Mouse (Mus musculus) right cerebral cortex, postnatal 14 days (tissue): ENCODE results near the gene Cacnb2.

Experiments used
- DNase-seq: peaks from one replicate; pipeline ENCODE4 v3.0.0; 2022

The Cacnb2 gene

DNA sequence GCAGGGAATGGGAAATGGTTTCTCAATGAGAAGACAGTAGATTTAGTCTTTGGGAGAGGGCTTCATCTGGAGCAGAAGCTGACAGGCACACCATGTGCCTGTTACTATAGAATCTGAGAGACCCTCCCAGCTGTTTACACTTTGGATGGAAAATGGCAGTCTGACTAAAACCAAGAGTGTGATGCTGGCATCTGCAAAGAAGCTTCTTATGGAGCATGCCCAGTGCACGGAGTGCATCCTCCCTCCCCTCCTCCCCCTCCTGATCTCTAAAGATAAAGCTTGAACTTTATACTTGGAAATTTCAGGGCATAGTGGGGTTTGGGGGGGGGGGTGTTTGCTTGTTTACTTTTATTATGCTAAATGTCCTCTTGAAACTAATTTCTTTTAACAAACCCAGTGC lies 270.2 kb downstream of the Cacnb2 start:
- no peak for DNase-seq

DNA sequence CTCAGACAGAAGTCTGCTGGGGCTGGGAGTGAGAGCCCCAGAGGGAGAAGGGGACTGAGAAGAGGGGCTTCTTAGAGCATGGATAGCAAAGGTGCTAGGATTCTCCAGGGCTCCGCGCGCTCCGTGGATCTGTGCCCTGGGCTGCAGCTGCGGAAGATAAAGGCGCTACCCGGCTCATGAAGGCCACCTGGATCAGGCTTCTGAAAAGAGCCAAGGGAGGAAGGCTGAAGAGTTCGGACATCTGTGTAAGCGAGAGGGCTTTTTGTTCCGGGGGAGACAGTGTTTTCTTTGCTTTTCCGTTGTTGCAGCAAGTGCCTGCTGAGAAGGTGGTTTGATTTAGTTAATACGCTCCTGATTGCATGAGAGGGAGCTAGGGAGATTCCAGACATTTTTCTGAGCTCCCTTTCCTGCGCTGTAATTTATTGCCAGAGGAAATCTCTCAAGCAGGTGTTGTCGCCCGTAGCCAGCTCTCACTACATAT lies 270.9 kb downstream of the Cacnb2 start:
- peak; percentile 8 for DNase-seq

DNA sequence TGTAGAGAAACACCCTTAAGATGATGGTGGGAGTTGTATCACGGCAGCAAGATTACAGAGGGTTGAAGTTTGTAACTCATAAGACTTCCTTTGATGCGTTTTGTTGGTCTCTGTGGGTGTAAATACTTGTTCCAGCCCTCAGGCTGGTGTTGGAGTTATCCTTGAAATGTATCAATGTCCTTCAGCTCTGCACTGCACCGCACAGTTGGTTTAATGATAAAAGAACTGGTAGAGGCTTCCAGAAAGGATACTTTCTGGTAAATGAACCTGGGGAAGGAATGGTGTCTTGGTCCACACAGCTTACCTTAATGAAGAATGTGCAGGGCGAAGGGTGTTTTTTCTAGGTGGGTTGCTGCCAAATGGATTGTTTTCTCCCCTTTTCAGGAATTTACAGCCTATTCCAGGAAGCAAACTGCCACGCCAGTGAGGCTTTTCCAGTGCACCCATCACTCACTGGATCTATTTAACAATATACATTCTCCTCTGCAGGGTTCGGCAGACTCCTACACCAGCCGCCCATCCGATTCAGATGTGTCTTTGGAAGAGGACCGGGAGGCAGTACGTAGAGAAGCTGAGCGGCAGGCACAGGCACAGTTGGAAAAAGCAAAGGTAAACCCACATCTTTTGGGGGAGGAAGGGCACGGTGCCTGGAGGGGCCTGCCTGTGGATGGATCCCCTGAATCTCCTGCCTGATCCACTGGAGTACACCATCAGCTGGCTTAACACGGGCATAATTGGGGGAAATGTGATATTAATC lies 271.6 kb downstream of the Cacnb2 start:
- DNase-seq, result peak; percentile 12

DNA sequence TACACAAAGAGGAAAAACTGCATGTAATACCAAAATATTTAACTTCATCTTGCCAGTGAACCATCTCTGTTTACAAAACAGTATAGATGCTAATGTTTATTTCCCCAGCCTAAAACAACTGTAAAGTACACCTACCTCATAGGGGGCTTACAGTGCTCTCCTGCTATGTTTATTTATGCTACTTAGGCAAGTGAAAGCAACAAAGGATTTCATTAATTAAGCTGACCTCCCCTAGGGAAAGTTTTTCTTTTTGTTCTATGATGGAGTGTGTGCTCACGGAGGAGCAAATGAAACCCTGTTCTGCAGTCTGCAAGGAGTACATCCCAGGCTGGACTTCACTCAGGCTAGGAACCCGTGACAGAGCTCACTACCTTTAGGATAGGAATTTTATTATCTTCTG lies 272.2 kb downstream of the Cacnb2 start:
- no peak for DNase-seq

DNA sequence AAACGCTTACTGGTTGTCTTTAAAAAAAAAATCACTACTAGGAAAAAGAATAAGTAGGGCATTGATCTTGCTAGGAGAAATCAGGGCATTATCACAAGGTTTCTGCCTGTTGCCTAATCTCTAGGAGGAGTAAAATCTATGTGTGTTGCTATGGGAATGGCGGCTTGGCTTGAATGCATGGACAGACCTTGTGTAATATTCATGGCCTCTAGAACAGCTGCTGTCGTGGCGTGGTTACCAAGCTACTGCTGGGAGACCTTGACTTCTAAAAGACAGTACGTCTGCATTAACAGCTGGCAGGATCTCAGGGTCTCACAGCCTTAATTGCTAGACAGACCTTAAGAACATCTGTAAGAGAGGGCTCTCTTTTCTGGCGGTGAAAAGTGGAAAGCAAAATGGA lies 272.7 kb downstream of the Cacnb2 start:
- no peak for DNase-seq

DNA sequence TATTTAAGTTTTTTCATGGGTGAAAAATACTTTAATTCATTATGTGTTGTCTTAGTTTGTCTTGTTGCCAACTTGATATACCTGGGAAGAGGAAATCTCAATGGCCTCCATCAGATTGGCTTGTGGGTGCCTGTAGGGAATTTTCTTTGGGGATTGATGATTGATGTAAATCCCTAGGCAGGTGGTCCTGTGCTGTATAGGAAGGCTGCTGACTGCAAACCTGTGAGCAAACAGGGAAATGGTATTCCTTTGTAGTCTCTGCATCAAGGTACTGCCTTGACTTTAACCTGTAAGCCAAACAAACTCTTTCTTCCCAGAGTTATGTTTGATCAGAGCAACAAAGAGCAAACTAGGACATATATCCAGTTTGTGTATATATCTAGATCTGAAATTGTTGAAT lies 276.1 kb downstream of the Cacnb2 start:
- DNase-seq, result no peak

DNA sequence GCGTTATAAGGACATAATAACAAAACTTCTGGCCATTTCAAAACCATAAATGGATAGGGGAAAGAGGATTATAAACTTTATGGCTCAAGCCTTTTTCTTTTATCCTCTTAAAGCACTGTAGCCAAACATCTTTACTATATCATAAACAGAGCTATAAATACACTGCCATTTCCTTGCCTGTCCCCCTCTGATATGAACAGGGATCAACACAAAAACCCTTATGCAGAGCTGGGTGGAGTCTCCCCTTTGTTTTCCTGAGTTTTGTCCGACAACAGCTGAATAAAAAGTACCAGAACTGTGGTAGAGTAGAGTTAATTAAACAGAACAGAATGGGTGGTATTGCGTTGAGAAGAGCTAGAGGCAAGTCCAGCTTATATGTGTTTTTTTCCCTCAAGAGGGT lies 280.6 kb downstream of the Cacnb2 start:
- DNase-seq, result no peak

DNA sequence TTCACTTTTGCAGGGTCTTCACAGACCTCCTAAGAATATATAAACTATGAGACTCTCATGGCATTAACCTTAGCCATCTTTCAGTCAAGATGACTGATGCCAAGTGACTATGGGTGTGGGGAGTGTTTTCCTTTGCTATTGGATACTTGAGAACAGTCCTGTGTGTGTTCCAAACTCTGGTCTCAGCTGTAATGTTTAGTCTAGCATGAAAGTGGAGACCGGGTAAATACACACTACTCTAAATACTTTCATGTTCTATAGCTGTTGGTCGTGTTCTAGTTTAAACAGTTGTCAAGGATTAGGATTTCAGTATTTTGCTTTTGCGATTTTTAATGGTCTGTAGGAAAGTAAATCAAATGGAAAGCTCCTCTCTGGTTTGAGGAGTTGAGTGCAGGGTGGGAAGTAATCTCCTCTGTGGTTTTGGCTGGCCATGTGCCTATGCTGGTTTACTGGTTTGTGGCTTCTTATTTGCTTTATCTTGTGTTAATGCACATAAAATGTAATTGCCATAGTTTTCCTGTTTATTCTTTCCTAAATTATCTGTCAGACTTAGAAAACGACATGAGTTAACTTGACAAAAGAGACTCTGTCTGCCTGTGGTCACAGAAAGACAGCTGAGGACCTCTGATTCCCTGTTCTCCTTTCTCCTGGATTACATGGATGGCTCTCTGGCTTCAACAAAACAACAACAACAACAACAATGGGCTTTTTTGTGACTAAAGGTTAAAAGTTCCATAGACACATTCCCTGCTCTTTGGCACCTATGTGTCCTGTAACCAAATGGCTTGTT lies 285.7 kb downstream of the Cacnb2 start:
- no peak for DNase-seq

DNA sequence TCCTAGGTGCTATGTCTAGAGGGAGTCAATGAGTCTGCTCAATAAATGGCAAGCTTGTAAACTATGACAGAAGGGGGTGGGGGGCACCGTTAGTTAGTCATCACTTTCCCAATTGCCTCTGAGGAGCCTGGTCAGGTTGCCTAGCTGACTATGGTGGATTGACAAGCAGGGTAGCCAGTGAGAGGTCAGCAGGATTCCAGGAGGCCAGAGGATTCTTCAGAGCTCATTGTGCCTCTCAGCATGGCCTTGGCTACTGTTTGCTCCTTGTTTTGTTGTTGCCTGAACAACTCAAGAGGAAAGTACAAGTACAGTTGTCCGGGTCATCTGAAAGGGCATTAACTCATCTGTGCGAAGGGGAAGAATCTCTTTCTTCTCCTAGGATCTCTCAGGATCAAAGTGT lies 300.9 kb downstream of the Cacnb2 start:
- no peak for DNase-seq

DNA sequence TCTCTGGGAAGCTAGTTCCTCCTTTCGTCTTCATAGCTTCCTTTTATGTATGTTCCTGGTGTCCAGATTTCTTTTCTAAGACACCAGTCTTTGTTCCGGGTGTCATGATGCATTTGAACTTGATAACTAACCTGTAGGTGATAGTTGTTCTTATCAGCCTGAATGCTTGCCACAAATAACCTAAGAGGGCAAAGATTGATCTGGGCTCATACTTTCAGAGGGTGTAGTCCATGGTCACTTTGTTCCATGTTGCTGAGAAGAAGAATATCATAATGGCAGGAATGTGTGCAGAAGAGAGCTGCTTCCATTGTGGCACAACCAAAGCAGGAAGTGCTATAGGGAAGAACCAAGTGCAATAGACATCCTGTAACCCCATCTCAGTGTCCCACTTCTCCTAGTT lies 302.0 kb downstream of the Cacnb2 start:
- DNase-seq, result no peak

DNA sequence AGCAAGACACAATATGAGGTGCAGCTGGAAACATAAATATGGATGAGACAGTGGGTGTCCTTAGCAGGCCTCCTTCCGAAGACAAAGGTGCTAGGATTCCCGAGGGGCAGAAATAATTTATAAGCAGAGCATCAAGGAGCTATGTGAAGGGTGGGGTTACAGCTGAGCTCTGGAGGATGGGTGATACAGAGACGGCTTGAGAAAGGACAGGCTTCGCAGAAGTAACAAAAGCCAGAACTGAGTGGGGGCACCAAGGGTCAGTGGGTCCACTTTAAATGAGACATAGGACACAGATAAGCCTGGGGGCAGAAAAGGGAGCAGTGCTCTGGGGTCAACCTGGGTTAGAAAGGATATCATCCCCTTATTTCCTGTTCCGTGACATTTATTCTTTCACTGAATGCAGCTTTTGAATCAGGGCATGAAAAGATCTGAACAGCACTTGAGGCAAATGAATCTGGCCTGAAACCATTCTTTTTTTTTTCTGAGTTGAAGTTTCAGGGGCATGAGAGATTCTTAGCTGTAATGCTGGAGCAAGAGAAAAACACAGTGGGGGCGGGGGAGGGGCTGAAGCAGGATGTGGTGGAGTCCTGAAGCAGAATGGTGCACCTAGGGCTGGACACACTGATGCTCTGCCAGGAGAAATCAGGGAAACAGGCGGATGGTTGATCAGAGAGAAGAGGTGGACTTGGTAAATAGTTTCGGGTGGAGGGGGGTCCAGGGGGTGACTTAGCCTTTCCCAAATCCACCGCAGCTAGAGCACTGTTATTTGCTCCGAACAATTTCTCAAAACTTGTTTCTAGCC lies 304.4 kb downstream of the Cacnb2 start:
- no peak for DNase-seq

DNA sequence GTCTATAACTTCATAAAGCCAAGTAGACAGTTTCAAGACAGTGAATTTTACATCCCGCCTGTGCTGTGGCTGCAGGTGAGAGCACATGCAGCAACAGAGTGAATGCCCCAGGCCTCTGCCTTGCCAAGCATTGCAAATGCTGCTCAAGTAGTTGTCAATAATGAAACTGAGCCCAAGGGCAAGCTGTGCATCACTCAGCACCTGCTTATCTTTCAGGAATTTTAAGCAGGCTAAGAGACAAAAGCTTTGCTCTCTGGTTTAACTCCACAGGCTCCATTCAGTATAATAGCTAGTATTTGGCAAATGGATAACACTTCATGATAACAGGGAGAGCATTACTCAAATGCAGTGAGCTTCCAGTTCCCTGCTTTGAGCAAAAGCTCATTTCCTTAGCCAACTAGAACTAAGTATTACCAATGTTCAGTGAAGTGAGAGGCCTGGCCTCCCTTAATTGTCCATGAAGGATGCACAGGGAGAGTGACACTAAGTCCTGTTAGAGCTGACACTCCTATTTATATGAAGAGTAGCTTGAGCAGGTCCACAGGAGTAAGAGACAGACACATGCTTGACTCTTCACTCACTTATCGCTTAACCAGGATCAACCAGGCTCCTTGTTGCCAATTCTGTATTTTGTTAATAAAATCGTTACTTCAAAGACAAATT lies 314.8 kb downstream of the Cacnb2 start:
- no peak for DNase-seq

DNA sequence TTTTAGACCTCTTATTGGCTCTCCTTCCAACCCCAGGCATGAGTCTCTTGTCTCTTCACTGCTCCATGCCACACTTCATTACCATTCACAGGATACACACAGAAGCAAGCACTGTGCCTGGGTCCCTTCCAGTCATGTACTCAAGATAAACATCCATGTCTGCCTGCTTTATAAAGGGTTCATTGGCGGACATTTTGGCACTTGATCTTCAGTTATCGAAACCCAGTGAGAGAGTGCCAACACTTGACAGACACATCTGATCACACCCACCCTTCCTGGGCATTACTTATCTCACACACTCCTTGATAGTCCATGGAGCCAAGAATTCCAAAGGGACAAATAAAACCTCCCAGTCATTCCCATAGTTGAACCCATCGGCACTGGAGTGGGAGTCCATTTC lies 327.0 kb downstream of the Cacnb2 start:
- DNase-seq, result no peak

DNA sequence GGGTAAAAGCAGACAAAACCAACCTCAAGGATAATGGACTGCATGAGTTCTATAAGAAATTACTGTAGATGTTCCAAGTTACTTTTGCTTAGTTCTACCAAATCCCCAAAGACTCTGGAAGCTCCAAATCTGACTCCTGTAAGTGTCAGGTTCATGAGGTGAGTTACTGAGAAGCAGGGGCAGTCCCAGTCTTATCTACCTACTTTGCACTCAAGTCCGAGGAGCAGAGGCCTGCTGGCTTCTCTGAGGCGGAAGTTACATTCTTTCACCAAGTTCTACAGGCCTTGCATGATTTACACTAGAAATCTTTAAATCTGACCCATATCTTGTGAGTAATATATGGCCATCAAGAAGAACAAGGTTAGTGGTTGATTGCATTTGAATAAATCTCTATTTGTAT lies 329.1 kb downstream of the Cacnb2 start:
- DNase-seq, result no peak

DNA sequence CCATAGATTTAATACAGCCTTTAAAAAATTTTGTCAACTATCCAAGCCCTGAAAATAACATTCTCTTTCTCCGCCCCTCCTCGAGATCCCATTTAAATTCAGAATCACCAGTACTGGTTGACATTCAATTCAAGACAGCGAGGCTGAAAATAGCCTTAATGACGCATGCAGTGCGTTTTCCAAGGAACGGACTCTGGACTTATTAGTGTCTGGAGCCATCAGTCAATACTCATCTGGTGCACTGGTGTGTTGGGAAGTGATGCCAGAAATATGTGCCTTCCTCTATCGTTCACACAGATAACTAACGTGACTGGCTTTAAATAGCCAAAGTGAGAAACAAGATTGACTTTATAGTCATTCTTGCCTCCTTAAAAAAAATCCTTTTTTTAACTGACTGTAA lies 333.6 kb downstream of the Cacnb2 start:
- no peak for DNase-seq

DNA sequence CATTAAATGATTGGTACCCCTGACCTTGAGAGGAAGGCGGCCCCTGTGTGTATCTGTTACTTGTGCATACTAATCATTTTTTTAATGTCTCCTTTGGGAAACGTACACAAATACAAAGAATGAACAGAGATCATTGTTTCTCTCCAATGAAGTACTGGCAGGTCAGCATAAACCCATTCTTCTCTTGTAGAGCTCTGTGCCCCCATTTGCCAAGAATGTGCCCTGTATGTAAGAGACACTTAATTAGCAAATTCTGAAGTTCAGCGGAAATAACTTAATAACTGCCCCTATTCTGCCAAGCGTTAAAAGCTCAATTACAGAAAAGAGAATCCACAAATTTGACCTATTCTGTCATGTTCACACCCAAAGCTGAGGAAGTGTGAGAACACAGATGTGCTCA lies 339.4 kb downstream of the Cacnb2 start:
- DNase-seq, result no peak

DNA sequence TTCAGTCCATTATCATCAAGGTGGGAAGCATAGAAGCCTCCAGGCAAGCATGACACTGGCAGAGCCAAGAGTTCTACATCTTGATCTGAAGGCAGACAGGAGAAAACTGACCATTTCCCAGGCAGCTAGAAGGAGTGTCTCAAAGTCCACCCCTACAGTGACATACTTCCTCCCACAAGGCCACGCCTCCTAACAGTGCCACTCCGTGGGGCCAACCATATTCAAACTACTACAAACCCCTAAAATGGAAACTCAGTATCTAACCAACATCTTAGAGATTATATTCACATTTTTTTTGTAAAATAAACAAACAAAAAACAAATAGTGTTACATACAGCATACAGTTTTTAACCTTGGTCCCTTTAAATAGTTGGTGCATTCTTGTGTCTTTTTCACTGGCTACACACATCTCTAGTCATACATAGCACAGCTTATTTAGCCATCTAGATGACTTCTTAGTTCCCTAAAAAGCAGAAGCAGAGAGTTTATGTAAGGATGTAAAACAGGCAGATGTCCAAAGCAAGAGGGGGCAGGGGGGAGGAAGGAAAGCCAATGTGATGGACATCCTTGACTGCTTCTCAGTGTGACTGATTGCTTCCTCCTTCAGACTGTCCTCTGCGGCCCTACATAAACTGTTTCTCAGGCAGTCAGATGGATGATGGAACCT lies 340.9 kb downstream of the Cacnb2 start:
- DNase-seq, result no peak

DNA sequence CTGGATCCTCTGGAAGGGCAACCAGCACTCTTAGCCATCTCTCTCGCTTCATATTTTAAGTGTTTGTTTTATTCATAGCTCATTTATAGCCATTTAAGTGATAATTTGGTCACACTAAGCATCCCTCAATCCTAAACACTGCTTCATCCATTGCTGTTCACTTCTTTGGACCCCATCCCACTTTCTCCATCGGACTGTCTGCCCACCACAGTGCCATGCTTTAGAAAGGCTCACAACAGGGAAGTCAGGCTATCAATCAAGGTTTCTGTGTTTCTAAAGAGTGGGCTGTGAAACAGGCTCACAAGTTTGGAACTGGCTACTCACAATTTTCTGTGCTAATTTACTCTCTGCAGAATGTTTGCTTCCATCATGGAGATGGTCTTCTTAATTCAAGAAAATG lies 350.2 kb downstream of the Cacnb2 start:
- no peak for DNase-seq

DNA sequence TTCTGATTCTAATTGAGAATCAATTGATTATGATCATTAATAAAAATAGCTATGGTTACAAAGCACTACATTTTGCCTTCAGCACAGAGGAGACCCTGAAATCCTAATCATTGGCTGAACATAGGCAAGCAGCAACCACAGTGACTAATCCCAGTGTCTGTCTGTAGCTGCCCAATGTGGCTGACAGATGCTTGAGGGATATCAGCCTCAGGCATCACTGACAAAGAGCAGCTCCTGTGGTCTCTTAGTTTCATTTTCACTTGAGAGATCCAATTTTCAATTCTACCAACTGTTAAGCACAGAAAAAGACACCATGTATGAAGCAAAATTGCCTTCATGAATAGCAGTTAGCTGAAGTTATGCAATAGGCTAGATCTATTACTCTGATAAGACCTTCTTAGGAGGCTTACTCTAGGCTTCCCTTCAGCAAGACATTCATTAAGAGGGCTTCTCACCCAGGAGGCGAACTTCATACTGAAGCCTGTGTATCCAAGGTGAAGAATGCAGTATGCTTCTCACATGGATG lies 358.1 kb downstream of the Cacnb2 start:
- no peak for DNase-seq

DNA sequence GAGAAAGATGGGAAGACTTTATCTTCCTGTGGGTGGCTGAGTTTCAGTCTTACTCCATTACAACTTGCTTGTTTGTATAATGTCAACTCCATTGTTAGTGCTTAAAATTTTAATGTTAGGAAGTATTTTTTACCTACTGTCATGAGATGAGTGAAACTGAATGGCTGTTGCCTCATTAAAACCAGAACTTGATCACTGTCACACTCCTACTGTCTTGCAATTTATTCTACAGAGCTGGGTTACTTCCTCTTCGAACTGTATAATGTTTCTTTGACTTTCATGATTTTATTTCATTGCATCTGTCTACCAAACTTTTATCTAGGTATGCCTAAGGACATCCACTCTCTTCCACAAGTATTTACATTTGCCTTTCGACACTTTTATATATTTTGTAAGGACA lies 358.6 kb downstream of the Cacnb2 start:
- DNase-seq, result no peak

DNA sequence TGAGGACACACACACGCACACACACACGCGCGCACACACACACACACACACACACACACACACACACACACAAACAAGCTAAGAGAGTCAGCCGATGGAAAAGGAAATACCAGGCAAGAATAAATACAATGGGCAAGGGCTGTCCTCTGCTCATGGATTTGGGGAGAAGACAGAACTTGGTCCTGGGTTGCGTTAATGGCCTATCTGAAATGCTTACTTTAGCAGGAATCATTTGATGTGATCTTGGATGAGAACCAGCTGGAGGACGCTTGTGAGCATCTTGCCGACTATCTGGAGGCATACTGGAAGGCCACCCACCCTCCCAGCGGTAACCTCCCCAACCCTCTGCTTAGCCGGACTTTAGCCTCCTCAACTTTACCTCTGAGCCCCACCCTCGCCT lies 381.1 kb downstream of the Cacnb2 start:
- DNase-seq, result no peak

DNA sequence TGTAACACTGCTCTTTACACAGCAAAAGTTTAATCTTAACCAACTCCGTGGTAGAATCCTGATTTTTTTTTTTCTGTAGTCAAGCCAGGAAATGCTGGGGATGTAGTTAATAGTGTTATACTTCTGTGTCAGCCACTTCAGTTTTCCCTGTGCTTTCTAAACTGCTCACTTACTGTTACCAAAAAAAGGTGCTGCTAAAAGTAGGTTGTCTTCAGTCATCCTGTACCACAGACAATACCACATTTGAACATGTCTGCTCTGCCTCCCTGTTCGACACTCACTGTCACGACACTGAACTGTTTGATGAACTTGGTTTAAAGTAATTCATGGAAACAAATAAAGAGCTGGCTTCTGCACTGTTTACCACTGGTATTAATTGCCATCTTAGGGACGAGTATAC lies 385.6 kb downstream of the Cacnb2 start:
- DNase-seq, result no peak
